Mouse (Mus musculus): Measurements from ENCODE around the gene Pou2f1. TPM values are rescaled to one million over a fixed set of nuclear protein-coding genes. Genes with fewer than 3 reads are reported as not detected.

Gene Pou2f1
- total and polyA plus RNA-seq, 3 experiments, result 4.6 to 10.2 TPM; not detected in 1

DNA sequence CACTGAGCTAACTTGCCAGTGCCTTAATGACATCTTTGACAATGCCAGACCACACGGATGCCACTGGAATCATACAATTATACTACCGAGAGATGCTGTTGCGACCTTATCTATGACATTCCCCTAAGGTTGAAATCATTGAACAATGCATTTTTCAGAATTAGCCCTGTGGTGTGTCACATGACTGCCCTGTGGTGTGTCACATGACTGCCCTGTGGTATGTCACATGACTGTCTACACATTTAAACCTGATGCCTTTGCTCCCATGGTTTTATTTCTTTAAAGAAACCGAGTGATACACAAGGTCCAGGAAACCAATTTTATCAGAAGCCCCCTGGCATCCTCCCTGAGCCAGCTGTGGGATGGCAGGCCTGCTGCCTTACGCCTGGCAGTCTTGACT, 172.6 kb downstream of the Pou2f1 start:
- Histone ChIP-seq H3K27ac (ENCODE audit: control insufficient read depth, low read depth, low read length) (no peak overlapping the region), H3K27me3 (ENCODE audit: control insufficient read depth in 1 of 2, insufficient read depth in 2 of 2, low read length in 2 of 2) (no peaks in the 10 kb centered on the region; a peak in 1 of 4 replicates), H3K9me3 (replicated peaks; ENCODE audit: insufficient read depth, low read length) (no peaks in the 10 kb centered on the region), H3K4me1 (ENCODE audit: control insufficient read depth in 1 of 2, insufficient read depth in 2 of 2, low read length in 2 of 2) (no peaks in the 10 kb centered on the region), H3K4me3 (ENCODE audit: control insufficient read depth in 1 of 2, insufficient read depth in 1 of 2, low read depth in 2 of 2, low read length in 2 of 2) (no peak overlapping the region), H3K36me3 (ENCODE audit: control insufficient read depth in 1 of 2, insufficient read depth in 2 of 2, low read length in 2 of 2) (no peaks in the 10 kb centered on the region), H3K79me2 (ENCODE audit: control insufficient read depth, insufficient read depth, low read length, poor library complexity) (no peaks in the 10 kb centered on the region), H3K9ac (ENCODE audit: control insufficient read depth, low read depth, low read length, poor library complexity, severe bottlenecking) (no peak overlapping the region)
- DNase-seq (ENCODE audit: low read depth, low spot score), result no peak
- peak; percentile 60; the same call in 1 of the 2 replicates for TF ChIP-seq USF1 (IDR thresholded peaks at IDR 0.05; ENCODE audit: low read depth, low read length)
- TF ChIP-seq JUND (IDR thresholded peaks at IDR 0.05; ENCODE audit: low read depth, low read length), result no peak
- TF ChIP-seq EP300 (IDR thresholded peaks at IDR 0.05; ENCODE audit: low read depth in 1 of 2, low read length in 2 of 2), result no peak
- TF ChIP-seq GATA1 (IDR thresholded peaks at IDR 0.05; ENCODE audit: low read depth, low read length), result no peak
- TF ChIP-seq MYB (IDR thresholded peaks at IDR 0.05; ENCODE audit: low read depth, low read length), result no peak

DNA sequence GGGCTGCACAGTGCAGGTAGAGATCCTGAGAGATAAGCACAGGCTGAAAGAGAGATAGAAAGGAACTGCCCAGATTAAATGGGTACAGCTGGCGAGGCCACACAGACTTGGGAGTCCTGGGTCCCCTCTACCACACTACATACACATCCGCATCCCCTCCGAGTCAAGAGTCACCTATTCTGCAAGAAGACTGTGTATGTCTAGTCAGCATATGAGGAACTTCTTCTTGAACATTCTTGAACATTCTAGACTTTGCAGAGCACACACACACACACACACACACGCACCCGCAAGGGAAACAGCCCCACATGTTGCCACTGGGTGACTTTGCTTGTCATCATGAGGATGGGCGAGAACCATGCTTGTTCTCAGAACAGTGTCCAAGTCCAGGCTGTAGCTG, 173.9 kb downstream of the Pou2f1 start:
- Histone ChIP-seq H3K9me3 (replicated peaks; ENCODE audit: insufficient read depth, low read length) (no peaks in the 10 kb centered on the region), H3K36me3 (ENCODE audit: control insufficient read depth in 1 of 2, insufficient read depth in 2 of 2, low read length in 2 of 2) (no peaks in the 10 kb centered on the region), H3K9ac (ENCODE audit: control insufficient read depth, low read depth, low read length, poor library complexity, severe bottlenecking) (no peak overlapping the region), H3K27me3 (ENCODE audit: control insufficient read depth in 1 of 2, insufficient read depth in 2 of 2, low read length in 2 of 2) (no peaks in the 10 kb centered on the region; a peak in 1 of 4 replicates), H3K27ac (ENCODE audit: control insufficient read depth, low read depth, low read length) (no peak overlapping the region), H3K79me2 (ENCODE audit: control insufficient read depth, insufficient read depth, low read length, poor library complexity) (no peaks in the 10 kb centered on the region), H3K4me1 (ENCODE audit: control insufficient read depth in 1 of 2, insufficient read depth in 2 of 2, low read length in 2 of 2) (no peaks in the 10 kb centered on the region), H3K4me3 (ENCODE audit: control insufficient read depth in 1 of 2, insufficient read depth in 1 of 2, low read depth in 2 of 2, low read length in 2 of 2) (no peak overlapping the region)
- no peak for DNase-seq (ENCODE audit: low read depth, low spot score)
- TF ChIP-seq E2F4 (IDR thresholded peaks at IDR 0.05; ENCODE audit: borderline replicate concordance, low read depth, low read length) (no peak), KAT2A (conservative IDR thresholded peaks at IDR 0.05; ENCODE audit: low read depth, low read length) (no peak), GABPA (IDR thresholded peaks at IDR 0.05; ENCODE audit: low read depth, low read length) (no peak), TBP (IDR thresholded peaks at IDR 0.05; ENCODE audit: low read depth, low read length) (no peak), ZKSCAN1 (IDR thresholded peaks at IDR 0.05; ENCODE audit: low read depth, low read length) (no peak), ZC3H11A (IDR thresholded peaks at IDR 0.05; ENCODE audit: low read depth, low read length) (no peak), RCOR1 (IDR thresholded peaks at IDR 0.05; ENCODE audit: low read depth, low read length) (no peak), TCF12 (IDR thresholded peaks at IDR 0.05; ENCODE audit: low read depth, low read length) (no peak), RAD21 (IDR thresholded peaks at IDR 0.05; ENCODE audit: low read depth, low read length) (no peak)

- TF ChIP-seq CHD1 (IDR thresholded peaks at IDR 0.05; ENCODE audit: low read depth, low read length), result no peak
- no peak for TF ChIP-seq JUND (IDR thresholded peaks at IDR 0.05; ENCODE audit: low read depth, low read length)
- TF ChIP-seq GATA1 (IDR thresholded peaks at IDR 0.05; ENCODE audit: low read depth, low read length), result no peak
- no peak for TF ChIP-seq RAD21 (IDR thresholded peaks at IDR 0.05; ENCODE audit: low read depth, low read length)
- no peak for DNase-seq (ENCODE audit: low read depth, low spot score)
- Histone ChIP-seq H3K4me3 (ENCODE audit: control insufficient read depth in 1 of 2, insufficient read depth in 1 of 2, low read depth in 2 of 2, low read length in 2 of 2) (no peak overlapping the region), H3K4me1 (ENCODE audit: control insufficient read depth in 1 of 2, insufficient read depth in 2 of 2, low read length in 2 of 2) (no peaks in the 10 kb centered on the region), H3K79me2 (ENCODE audit: control insufficient read depth, insufficient read depth, low read length, poor library complexity) (no peaks in the 10 kb centered on the region), H3K36me3 (ENCODE audit: control insufficient read depth in 1 of 2, insufficient read depth in 2 of 2, low read length in 2 of 2) (no peaks in the 10 kb centered on the region), H3K27ac (ENCODE audit: control insufficient read depth, low read depth, low read length) (no peak overlapping the region), H3K9me3 (replicated peaks; ENCODE audit: insufficient read depth, low read length) (no peaks in the 10 kb centered on the region), H3K9ac (ENCODE audit: control insufficient read depth, low read depth, low read length, poor library complexity, severe bottlenecking) (no peak overlapping the region), H3K27me3 (ENCODE audit: control insufficient read depth in 1 of 2, insufficient read depth in 2 of 2, low read length in 2 of 2) (no peaks in the 10 kb centered on the region; a peak in 1 of 4 replicates)
These were observed 174.3 kb downstream of the Pou2f1 start for GRCm38 (mm10) chr1:165828173-165828572.

Data from MEL (cell line).